Mouse (Mus musculus): ENCODE data around the gene Sh2d6. TPM values are rescaled to one million over a fixed set of nuclear protein-coding genes. Genes with fewer than 3 reads are reported as not detected.

The Sh2d6 gene
- polyA plus RNA-seq, 1 experiment: 1.9 TPM

DNA sequence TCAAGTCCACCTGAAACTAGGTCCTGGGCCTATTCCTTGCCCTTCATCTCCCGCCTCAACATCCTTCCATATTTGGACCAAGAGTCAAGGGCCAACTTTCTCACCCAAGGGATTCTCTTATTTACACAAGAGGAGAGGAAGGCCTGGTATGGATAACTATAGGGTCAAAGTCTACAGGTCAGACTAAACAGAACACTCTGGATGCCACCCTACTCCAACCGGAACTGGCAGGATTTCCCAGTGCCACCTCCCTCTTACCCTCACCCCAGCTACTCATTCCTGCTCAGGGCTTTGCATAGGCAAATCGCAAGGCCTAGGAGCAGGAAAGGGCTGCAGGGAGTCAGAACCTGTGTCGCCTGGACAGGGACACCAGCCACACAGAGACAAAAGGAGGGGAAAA lies 1.7 kb upstream of the Sh2d6 start:
- TF ChIP-seq CTCF (IDR thresholded peaks at IDR 0.05; ENCODE audit: borderline replicate concordance, insufficient read depth, low read length) (no peak), POLR2A (IDR thresholded peaks at IDR 0.05; ENCODE audit: low read depth, low read length) (no peak)
- H3K4me1 ChIP-seq (ENCODE audit: control insufficient read depth, insufficient read depth, low read length): peaks cover 4% of the 10 kb centered on the region; the same call in 1 of the 2 replicates
- H3K27ac ChIP-seq (ENCODE audit: insufficient read depth, low read length): no peak overlapping the region
- no peak overlapping the region for H3K4me3 ChIP-seq (ENCODE audit: insufficient read depth, low read length)

DNA sequence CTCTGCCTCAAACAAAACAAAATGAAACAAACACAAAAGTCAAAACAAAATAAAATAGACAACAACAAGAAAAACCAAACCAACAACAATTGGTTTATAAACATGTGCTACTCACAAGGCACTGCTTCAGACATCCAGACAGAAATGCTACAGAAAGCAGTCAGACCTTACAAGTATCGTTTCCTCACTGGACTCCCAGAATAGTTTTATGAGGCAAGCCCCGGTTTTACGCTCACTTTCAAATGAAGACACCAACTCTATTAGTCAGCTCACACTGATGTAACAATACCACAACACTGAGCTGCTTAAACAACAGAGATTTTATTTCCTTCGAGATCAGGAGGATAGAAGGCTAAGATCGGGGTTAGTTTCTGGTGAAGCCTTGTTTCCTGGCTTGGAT lies 781 bp upstream of the Sh2d6 start:
- H3K4me1 ChIP-seq (ENCODE audit: control insufficient read depth, insufficient read depth, low read length): peaks cover 4% of the 10 kb centered on the region; the same call in 1 of the 2 replicates
- TF ChIP-seq CTCF (IDR thresholded peaks at IDR 0.05; ENCODE audit: borderline replicate concordance, insufficient read depth, low read length) (no peak), POLR2A (IDR thresholded peaks at IDR 0.05; ENCODE audit: low read depth, low read length) (0 out of 2 replicates have a peak, but pooled peaks have one; percentile 28)
- peak overlapping the region; percentile 43 for H3K27ac ChIP-seq (ENCODE audit: insufficient read depth, low read length)
- H3K4me3 ChIP-seq (ENCODE audit: insufficient read depth, low read length): no peak overlapping the region

DNA sequence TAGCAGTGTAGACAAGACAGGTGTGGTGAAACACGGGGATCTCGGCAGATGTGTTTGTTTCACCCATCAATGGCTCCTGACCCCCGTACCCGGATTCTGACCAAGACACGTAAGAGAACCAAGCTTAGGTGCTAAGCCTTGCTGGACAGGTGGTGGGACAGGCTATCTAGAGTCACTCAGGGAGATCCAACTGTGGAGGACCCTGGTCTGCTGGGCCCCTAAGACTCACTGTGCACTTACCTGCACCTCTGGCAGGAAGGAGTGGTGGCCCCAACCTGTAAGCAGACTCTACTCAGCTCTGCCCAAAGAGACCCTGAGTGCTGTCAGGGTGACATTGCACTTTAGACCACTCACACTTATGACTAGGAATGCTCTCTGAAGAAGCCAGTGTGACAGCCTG lies 603 bp downstream of the Sh2d6 start:
- no peak overlapping the region for H3K4me3 ChIP-seq (ENCODE audit: insufficient read depth, low read length)
- TF ChIP-seq CTCF (IDR thresholded peaks at IDR 0.05; ENCODE audit: borderline replicate concordance, insufficient read depth, low read length) (no peak), POLR2A (IDR thresholded peaks at IDR 0.05; ENCODE audit: low read depth, low read length) (no peak)
- H3K4me1 ChIP-seq (ENCODE audit: control insufficient read depth, insufficient read depth, low read length): peaks cover 4% of the 10 kb centered on the region; the same call in 1 of the 2 replicates
- H3K27ac ChIP-seq (ENCODE audit: insufficient read depth, low read length): no peak overlapping the region

- Histone ChIP-seq H3K4me3 (ENCODE audit: insufficient read depth, low read length) (no peak overlapping the region), H3K27ac (ENCODE audit: insufficient read depth, low read length) (peak overlapping the region; percentile 43), H3K4me1 (ENCODE audit: control insufficient read depth, insufficient read depth, low read length) (peaks cover 4% of the 10 kb centered on the region; the same call in 1 of the 2 replicates)
- TF ChIP-seq POLR2A (IDR thresholded peaks at IDR 0.05; ENCODE audit: low read depth, low read length) (no peak), CTCF (IDR thresholded peaks at IDR 0.05; ENCODE audit: borderline replicate concordance, insufficient read depth, low read length) (no peak)
These were observed 1.4 kb downstream of the Sh2d6 start for GRCm38 (mm10) chr6:72519892-72520663.

DNA sequence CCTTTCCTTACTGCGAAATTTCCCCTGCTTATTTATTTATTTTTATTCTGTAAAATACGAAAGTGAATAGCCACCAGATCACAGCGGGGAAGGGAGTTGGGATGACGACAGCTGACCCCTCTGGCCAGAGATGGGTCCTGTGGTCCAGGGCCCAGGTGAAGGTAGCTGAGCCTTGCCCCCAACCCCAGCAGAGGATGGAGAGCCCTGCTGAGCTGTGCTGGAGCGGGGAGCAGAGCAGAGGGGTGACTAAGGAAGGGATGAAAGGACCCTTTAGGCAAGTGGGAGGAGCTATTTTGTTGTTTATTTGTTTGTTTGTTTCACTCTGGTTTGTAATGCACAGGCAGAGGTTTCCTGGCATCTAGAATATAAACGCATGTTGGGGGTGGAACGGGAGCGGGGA lies 2.2 kb downstream of the Sh2d6 start:
- no peak overlapping the region for H3K27ac ChIP-seq (ENCODE audit: insufficient read depth, low read length)
- H3K4me3 ChIP-seq (ENCODE audit: insufficient read depth, low read length): no peak overlapping the region
- TF ChIP-seq POLR2A (IDR thresholded peaks at IDR 0.05; ENCODE audit: low read depth, low read length) (no peak), CTCF (IDR thresholded peaks at IDR 0.05; ENCODE audit: borderline replicate concordance, insufficient read depth, low read length) (no peak)
- H3K4me1 ChIP-seq (ENCODE audit: control insufficient read depth, insufficient read depth, low read length): peaks cover 4% of the 10 kb centered on the region; the same call in 1 of the 2 replicates

DNA sequence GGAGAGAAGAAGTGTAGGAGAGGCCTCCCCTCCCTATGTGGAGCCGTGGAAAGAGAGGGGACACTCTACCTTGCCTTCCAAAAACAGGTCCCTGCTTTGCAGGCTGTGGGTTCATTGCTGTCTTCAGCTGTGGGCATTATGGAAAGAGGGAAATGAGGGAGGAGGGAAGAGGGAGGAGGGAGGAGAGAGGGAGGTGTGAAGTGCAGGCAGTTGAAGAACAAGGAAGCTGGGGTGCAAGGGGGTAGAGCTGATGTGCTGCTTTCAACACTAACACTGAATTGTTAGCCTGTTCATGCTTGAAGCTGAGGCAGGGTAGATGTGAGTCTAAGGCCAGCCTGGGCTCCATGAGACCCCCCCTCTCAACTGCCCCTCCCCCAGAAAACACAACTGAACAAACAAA lies 2.7 kb downstream of the Sh2d6 start:
- Histone ChIP-seq H3K4me1 (ENCODE audit: control insufficient read depth, insufficient read depth, low read length) (peaks cover 4% of the 10 kb centered on the region; the same call in 1 of the 2 replicates), H3K4me3 (ENCODE audit: insufficient read depth, low read length) (no peak overlapping the region), H3K27ac (ENCODE audit: insufficient read depth, low read length) (no peak overlapping the region)
- no peak for TF ChIP-seq CTCF (IDR thresholded peaks at IDR 0.05; ENCODE audit: borderline replicate concordance, insufficient read depth, low read length)
- TF ChIP-seq POLR2A (IDR thresholded peaks at IDR 0.05; ENCODE audit: low read depth, low read length): no peak

DNA sequence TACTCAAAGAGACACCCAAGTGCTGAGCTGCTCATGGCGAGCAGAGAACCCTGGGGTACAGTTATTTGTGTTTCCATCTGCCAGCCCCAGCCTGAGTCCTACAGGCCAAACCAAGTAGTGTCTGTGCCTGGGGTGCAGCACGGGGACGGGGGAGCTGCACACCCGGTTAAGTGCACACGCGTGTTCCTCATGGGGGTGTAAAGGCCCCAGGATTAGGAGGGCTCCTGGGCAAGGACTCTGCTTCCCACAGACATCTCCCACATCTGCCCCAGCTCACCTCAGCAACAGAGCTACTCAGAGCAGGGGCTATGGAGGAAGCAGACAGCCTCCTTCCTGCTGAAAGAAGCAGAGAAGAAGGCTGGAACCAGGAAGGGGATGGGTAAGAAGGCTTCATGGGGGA lies 5.9 kb downstream of the Sh2d6 start:
- Histone ChIP-seq H3K27ac (ENCODE audit: insufficient read depth, low read length) (no peak overlapping the region), H3K4me1 (ENCODE audit: control insufficient read depth, insufficient read depth, low read length) (peaks cover 11% of the 10 kb centered on the region; the same call in 1 of the 2 replicates), H3K4me3 (ENCODE audit: insufficient read depth, low read length) (no peak overlapping the region)
- no peak for TF ChIP-seq CTCF (IDR thresholded peaks at IDR 0.05; ENCODE audit: borderline replicate concordance, insufficient read depth, low read length)
- no peak for TF ChIP-seq POLR2A (IDR thresholded peaks at IDR 0.05; ENCODE audit: low read depth, low read length)

DNA sequence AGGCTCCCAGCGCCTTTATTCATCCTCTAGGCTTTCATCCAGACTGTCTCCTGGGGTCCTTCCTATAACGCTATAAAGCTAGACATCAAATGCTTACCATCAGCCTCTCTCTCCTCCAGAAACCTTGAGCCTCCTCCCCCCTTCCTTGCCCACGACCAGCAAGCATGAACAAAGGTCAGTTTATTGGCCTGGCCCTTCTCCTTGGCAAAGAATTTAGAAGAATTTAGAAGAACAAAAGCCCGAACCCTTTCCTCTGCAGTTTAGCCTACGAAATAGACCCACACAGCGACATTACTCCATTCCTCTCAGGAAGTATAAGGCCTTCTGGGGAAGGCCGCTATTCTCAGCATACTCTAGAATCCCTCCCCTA lies 8.5 kb downstream of the Sh2d6 start:
- H3K4me3 ChIP-seq (ENCODE audit: insufficient read depth, low read length): no peak overlapping the region
- TF ChIP-seq CTCF (IDR thresholded peaks at IDR 0.05; ENCODE audit: borderline replicate concordance, insufficient read depth, low read length): no peak
- TF ChIP-seq POLR2A (IDR thresholded peaks at IDR 0.05; ENCODE audit: low read depth, low read length): no peak
- H3K27ac ChIP-seq (ENCODE audit: insufficient read depth, low read length): peak overlapping the region; percentile 78
- peaks cover 7% of the 10 kb centered on the region; the same call in 1 of the 2 replicates for H3K4me1 ChIP-seq (ENCODE audit: control insufficient read depth, insufficient read depth, low read length)

- H3K4me1 ChIP-seq (ENCODE audit: control insufficient read depth, insufficient read depth, low read length): peaks cover 7% of the 10 kb centered on the region; the same call in 1 of the 2 replicates
- no peak overlapping the region for H3K4me3 ChIP-seq (ENCODE audit: insufficient read depth, low read length)
- TF ChIP-seq CTCF (IDR thresholded peaks at IDR 0.05; ENCODE audit: borderline replicate concordance, insufficient read depth, low read length) (no peak), POLR2A (IDR thresholded peaks at IDR 0.05; ENCODE audit: low read depth, low read length) (peak; percentile 21)
- H3K27ac ChIP-seq (ENCODE audit: insufficient read depth, low read length): peak overlapping the region; percentile 78
These were observed 9.0 kb downstream of the Sh2d6 start for GRCm38 (mm10) chr6:72512386-72513070.

All from embryonic fibroblast, embryonic 13.5 days (primary cell).